Mouse (Mus musculus) erythroblast, embryonic 14.5 days (primary cell): Measurements from ENCODE around the gene Card19. TPM values are rescaled to one million over a fixed set of nuclear protein-coding genes. Genes with fewer than 3 reads are reported as not detected.
A peak's percentile ranks its signal among the peaks of the same experiment; 100 is the strongest.

Experiments used
- H3K27me3 ChIP-seq: 2 replicates; pipeline ENCODE4 v1.6.1; 2012; ENCODE audit warnings: inconsistent platforms; ENCODE audit not compliant: control insufficient read depth
- H3K36me3 ChIP-seq: 2 replicates; pipeline ENCODE4 v1.6.1; 2012; ENCODE audit warnings: mild to moderate bottlenecking, inconsistent platforms; ENCODE audit not compliant: control insufficient read depth
- H3K4me1 ChIP-seq: 2 replicates; pipeline ENCODE4 v1.6.1; 2012; ENCODE audit warnings: inconsistent platforms; ENCODE audit not compliant: control insufficient read depth
- H3K4me3 ChIP-seq: replicated peaks from 2 replicates; pipeline ENCODE3; 2012; ENCODE audit warnings: moderate library complexity, mild to moderate bottlenecking, inconsistent platforms
- H3K9me3 ChIP-seq: 2 replicates; pipeline ENCODE4 v1.6.1; 2012; ENCODE audit warnings: low read length, inconsistent platforms, mixed read lengths; ENCODE audit not compliant: control insufficient read depth
- GATA1 ChIP-seq: IDR thresholded peaks from 2 replicates; pipeline ENCODE4 v1.6.1; 2012; ENCODE audit warnings: low read length, inconsistent platforms, mixed read lengths
- TAL1 ChIP-seq: IDR thresholded peaks from 3 replicates; pipeline ENCODE4 v1.6.1; 2012; ENCODE audit warnings: low read length, inconsistent platforms, mixed read lengths
- polyA plus RNA-seq: library from polyadenylated mRNA; stranded (reverse); fragments of >175 nt; gene quantifications from 2 replicates; pipeline ENCODE4 v1.2.3, GENCODE M21; 2012

Card19 gene
- polyA plus RNA-seq, 1 experiment, result 0.32 TPM

DNA sequence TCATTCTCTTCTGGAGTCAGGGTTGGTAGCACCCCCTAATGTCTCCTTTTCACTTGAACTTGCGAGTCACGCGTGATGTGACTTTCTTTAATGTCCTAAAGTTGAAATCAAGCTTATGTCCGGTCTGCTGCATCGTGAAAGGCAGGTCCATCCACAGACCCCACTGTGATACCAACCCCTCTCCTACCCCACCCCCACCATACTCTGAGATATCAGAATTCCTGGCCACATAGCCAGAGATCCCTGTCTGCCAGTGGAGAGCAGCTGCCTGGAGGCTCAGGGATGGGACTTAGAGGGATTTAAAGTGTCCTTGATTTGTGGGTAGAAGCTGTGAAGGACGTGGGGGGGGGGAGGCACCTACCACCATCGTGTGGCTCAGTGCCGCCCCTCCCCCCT lies 32.6 kb upstream of the Card19 start, which contains the start of gene Susd3:
Gene Susd3, minus strand, starts transcription at position 240 of the 396 bp plus-strand sequence.
- peaks cover 13% of the 10 kb centered on the region for H3K4me1 ChIP-seq
- H3K4me3 ChIP-seq, result peak within 1 kb of the TSS; percentile 44
- H3K36me3 ChIP-seq, result no peaks in the 10 kb centered on the region
- H3K9me3 ChIP-seq, result peaks cover 3% of the 10 kb centered on the region; the same call in 1 of the 2 replicates
- TF ChIP-seq TAL1, result no peak
- TF ChIP-seq GATA1, result no peak
- H3K27me3 ChIP-seq, result peaks cover 38% of the 10 kb centered on the region

GRCm38 (mm10) chr13:49247740-49248466 lies 32.1 kb upstream of the Card19 start:
- peaks cover 3% of the 10 kb centered on the region; the same call in 1 of the 2 replicates for H3K9me3 ChIP-seq
- no peaks in the 10 kb centered on the region for H3K36me3 ChIP-seq
- H3K27me3 ChIP-seq, result peaks cover 38% of the 10 kb centered on the region
- no peak for TF ChIP-seq TAL1
- no peak for TF ChIP-seq GATA1
- peak overlapping the region; percentile 44 for H3K4me3 ChIP-seq
- H3K4me1 ChIP-seq, result peaks cover 17% of the 10 kb centered on the region

GRCm38 (mm10) chr13:49247232-49247739 lies 31.4 kb upstream of the Card19 start:
- peaks cover 38% of the 10 kb centered on the region for H3K27me3 ChIP-seq
- H3K9me3 ChIP-seq, result peaks cover 3% of the 10 kb centered on the region; the same call in 1 of the 2 replicates
- TF ChIP-seq GATA1, result no peak
- TF ChIP-seq TAL1, result no peak
- H3K36me3 ChIP-seq, result no peaks in the 10 kb centered on the region
- peak overlapping the region; percentile 44 for H3K4me3 ChIP-seq
- H3K4me1 ChIP-seq, result peaks cover 23% of the 10 kb centered on the region

- TF ChIP-seq GATA1 (no peak), TAL1 (no peak)
- peaks cover 26% of the 10 kb centered on the region for H3K4me1 ChIP-seq
- peaks cover 38% of the 10 kb centered on the region for H3K27me3 ChIP-seq
- peaks cover 3% of the 10 kb centered on the region; the same call in 1 of the 2 replicates for H3K9me3 ChIP-seq
- H3K36me3 ChIP-seq, result no peaks in the 10 kb centered on the region
- no peak overlapping the region for H3K4me3 ChIP-seq
Measured at GRCm38 (mm10) chr13:49246626-49247025, 30.8 kb upstream of the Card19 start.

DNA sequence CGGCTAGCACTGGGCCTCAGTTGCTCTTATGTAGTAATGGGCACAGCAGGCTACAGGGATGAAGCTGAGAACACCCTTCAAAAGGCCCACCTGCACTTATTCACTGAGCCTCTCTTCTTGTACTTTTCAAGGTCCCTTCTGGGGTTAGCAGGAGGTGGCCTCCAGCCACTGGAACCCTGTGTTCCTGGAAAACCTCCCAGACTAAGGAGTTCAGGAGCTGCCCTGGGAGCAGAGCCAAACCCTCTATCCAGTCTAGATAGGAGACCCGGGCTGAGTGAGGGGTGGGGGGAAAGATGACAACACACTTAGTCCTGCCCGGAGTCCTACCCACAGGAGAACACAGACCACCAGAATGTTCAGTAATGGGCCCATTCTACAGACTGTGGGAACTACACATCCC lies 30.2 kb upstream of the Card19 start:
- H3K4me1 ChIP-seq, result peaks cover 26% of the 10 kb centered on the region
- TF ChIP-seq GATA1 (no peak), TAL1 (no peak)

GRCm38 (mm10) chr13:49245251-49245650 lies 29.4 kb upstream of the Card19 start:
- H3K4me1 ChIP-seq, result peaks cover 26% of the 10 kb centered on the region
- H3K9me3 ChIP-seq, result peaks cover 3% of the 10 kb centered on the region; the same call in 1 of the 2 replicates
- H3K36me3 ChIP-seq, result no peaks in the 10 kb centered on the region
- H3K4me3 ChIP-seq, result no peak overlapping the region
- TF ChIP-seq TAL1, result no peak
- TF ChIP-seq GATA1, result no peak
- H3K27me3 ChIP-seq, result peaks cover 38% of the 10 kb centered on the region

More for the DNA sequence above, 30.2 kb upstream of the Card19 start:
- H3K4me3 ChIP-seq, result no peak overlapping the region
- peaks cover 3% of the 10 kb centered on the region; the same call in 1 of the 2 replicates for H3K9me3 ChIP-seq
- H3K36me3 ChIP-seq, result no peaks in the 10 kb centered on the region
- peaks cover 38% of the 10 kb centered on the region for H3K27me3 ChIP-seq

- Histone ChIP-seq H3K4me3 (no peak overlapping the region), H3K9me3 (peaks cover 3% of the 10 kb centered on the region; the same call in 1 of the 2 replicates), H3K27me3 (peaks cover 29% of the 10 kb centered on the region), H3K36me3 (no peaks in the 10 kb centered on the region), H3K4me1 (peaks cover 26% of the 10 kb centered on the region)
- no peak for TF ChIP-seq GATA1
- TF ChIP-seq TAL1, result no peak
Measured at GRCm38 (mm10) chr13:49243492-49243891, 27.7 kb upstream of the Card19 start.

GRCm38 (mm10) chr13:49242321-49243065 lies 26.7 kb upstream of the Card19 start:
- no peak for TF ChIP-seq GATA1
- no peak for TF ChIP-seq TAL1
- no peaks in the 10 kb centered on the region for H3K36me3 ChIP-seq
- peaks cover 3% of the 10 kb centered on the region; the same call in 1 of the 2 replicates for H3K9me3 ChIP-seq
- H3K4me3 ChIP-seq, result no peak overlapping the region
- peaks cover 19% of the 10 kb centered on the region for H3K27me3 ChIP-seq
- H3K4me1 ChIP-seq, result peaks cover 17% of the 10 kb centered on the region

DNA sequence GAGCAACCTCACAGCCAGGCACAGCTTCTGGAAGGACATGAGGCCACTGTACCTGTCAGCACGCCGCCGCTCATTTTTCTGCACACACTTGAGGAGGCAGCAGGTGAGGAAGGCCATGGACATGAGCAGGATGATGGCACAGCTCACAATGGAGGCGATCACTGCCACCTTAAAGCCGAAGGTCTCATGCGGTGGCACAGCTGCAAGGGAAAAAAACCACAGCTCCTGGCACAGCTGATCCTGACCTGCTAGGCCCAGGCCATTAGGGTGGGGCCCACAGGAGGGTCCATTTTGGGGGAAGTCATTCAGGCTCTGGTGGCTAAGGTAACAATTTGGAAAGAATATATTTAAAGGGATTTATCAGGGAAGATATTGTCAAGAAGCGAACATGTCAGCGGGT lies 22.9 kb upstream of the Card19 start:
- no peak for TF ChIP-seq TAL1
- TF ChIP-seq GATA1, result no peak
- Histone ChIP-seq H3K27me3 (no peaks in the 10 kb centered on the region), H3K36me3 (no peaks in the 10 kb centered on the region), H3K4me1 (peaks cover 14% of the 10 kb centered on the region), H3K4me3 (no peak overlapping the region), H3K9me3 (no peaks in the 10 kb centered on the region)
